Mouse (Mus musculus) embryonic fibroblast, embryonic 13.5 days (primary cell): ENCODE data around the gene Olfr520.

Experiments
- CTCF ChIP-seq: IDR thresholded peaks from 2 replicates; pipeline ENCODE4 v1.5.1; 2011; ENCODE audit warnings: mild to moderate bottlenecking, control low read depth, low read length, moderate library complexity, borderline replicate concordance; ENCODE audit not compliant: insufficient read depth
- POLR2A ChIP-seq: IDR thresholded peaks from 2 replicates; pipeline ENCODE4 v1.6.1; 2011; ENCODE audit warnings: low read depth, mild to moderate bottlenecking, control low read depth, low read length, moderate library complexity

- no peak for TF ChIP-seq CTCF
- TF ChIP-seq POLR2A: no peak
These were observed 46.0 kb upstream of the Olfr520 start for GRCm38 (mm10) chr7:99684086-99684485.
